Mouse (Mus musculus): ENCODE results near the gene Gbp10. TPM values are rescaled to one million over a fixed set of nuclear protein-coding genes. Genes with fewer than 3 reads are reported as not detected.
"Not testable (repeated sequence)": the region's sequence is repeated elsewhere in the genome, so short reads cannot be mapped to it uniquely, and the experiment has no call there.

Gbp10 gene
- not detected for total RNA-seq (2021)
- long read RNA-seq, experiment 1, partial matches to known transcripts, result 0 of 1 reads
- long read RNA-seq, experiment 1, other reads (novel, unspliced or antisense), result 0 of 1 reads
- long read RNA-seq, experiment 2, result 0 reads

GRCm38 (mm10) chr5:105239483-105240047 lies at the start of gene Gbp10:
Gbp10 (minus strand) TSS chr5:105239533.
- intact Hi-C loops (cut with DNase I), result not testable (repeated sequence)
- peak in 1 of 2 experiments; percentile 1 for DNase-seq (ENCODE audit: low spot score in 2 of 2)

GRCm38 (mm10) chr5:105260673-105261072 lies 21.3 kb upstream of the Gbp10 start:
- intact Hi-C loops (cut with DNase I), result loop anchor here (10.0 kb wide), 1 partner anchor 56 kb away; no protein-coding TSS in a partner anchor

GRCm38 (mm10) chr5:105252491-105252890 lies 13.2 kb upstream of the Gbp10 start:
- DNase-seq (ENCODE audit: low spot score in 2 of 2), result no peak
- intact Hi-C loops (cut with DNase I), result no loop called here

More at GRCm38 (mm10) chr5:105260673-105261072, 21.3 kb upstream of the Gbp10 start:
- DNase-seq (ENCODE audit: low spot score in 2 of 2), result not testable (repeated sequence)

- DNase-seq (ENCODE audit: low spot score in 2 of 2); intact Hi-C loops (cut with DNase I): not testable (repeated sequence)
These were observed 5.4 kb upstream of the Gbp10 start for GRCm38 (mm10) chr5:105244741-105245140.

- peak in 1 of 2 experiments; percentile 1 for DNase-seq (ENCODE audit: low spot score in 2 of 2)
- intact Hi-C loops (cut with DNase I), result not testable (repeated sequence)
These were observed 1.6 kb upstream of the Gbp10 start for GRCm38 (mm10) chr5:105240982-105241381.

- DNase-seq (ENCODE audit: low spot score in 2 of 2); intact Hi-C loops (cut with DNase I): not testable (repeated sequence)
These were observed 931 bp downstream of the Gbp10 start for GRCm38 (mm10) chr5:105238402-105238801.

GRCm38 (mm10) chr5:105236040-105236439 lies 3.3 kb downstream of the Gbp10 start:
- DNase-seq (ENCODE audit: low spot score in 2 of 2); intact Hi-C loops (cut with DNase I): not testable (repeated sequence)

- not testable (repeated sequence) for DNase-seq (ENCODE audit: low spot score in 2 of 2)
- intact Hi-C loops (cut with DNase I), result loop anchor here (10.0 kb wide), 1 partner anchor 56 kb away; no protein-coding TSS in a partner anchor
These were observed 30.4 kb downstream of the Gbp10 start for GRCm38 (mm10) chr5:105208957-105209356.

GRCm38 (mm10) chr5:105200791-105201355 lies 38.5 kb downstream of the Gbp10 start:
- not testable (repeated sequence) for DNase-seq (ENCODE audit: low spot score in 2 of 2)
- intact Hi-C loops (cut with DNase I), result loop anchor here (10.0 kb wide), 1 partner anchor 64 kb away; no protein-coding TSS in a partner anchor

GRCm38 (mm10) chr5:105199149-105199548 lies 40.2 kb downstream of the Gbp10 start:
- DNase-seq (ENCODE audit: low spot score in 2 of 2); intact Hi-C loops (cut with DNase I): not testable (repeated sequence)

GRCm38 (mm10) chr5:105197915-105198560 lies 41.3 kb downstream of the Gbp10 start:
- DNase-seq (ENCODE audit: low spot score in 2 of 2); intact Hi-C loops (cut with DNase I): not testable (repeated sequence)

GRCm38 (mm10) chr5:105196308-105196707 lies 43.0 kb downstream of the Gbp10 start:
- not testable (repeated sequence) for DNase-seq (ENCODE audit: low spot score in 2 of 2)

GRCm38 (mm10) chr5:105192536-105192935 lies 46.8 kb downstream of the Gbp10 start:
- intact Hi-C loops (cut with DNase I); DNase-seq (ENCODE audit: low spot score in 2 of 2): not testable (repeated sequence)

More at GRCm38 (mm10) chr5:105196308-105196707, 43.0 kb downstream of the Gbp10 start:
- intact Hi-C loops (cut with DNase I), result not testable (repeated sequence)

GRCm38 (mm10) chr5:105181446-105181845 lies 57.9 kb downstream of the Gbp10 start:
- DNase-seq (ENCODE audit: low spot score in 2 of 2), result no peak
- intact Hi-C loops (cut with DNase I), result no loop called here

Other genes starting within 250 kb of the Gbp10 start
- 1 to 10 TPM; 2.1 TPM for gene Gbp9, start 100.0 kb downstream of the Gbp10 start, total RNA-seq (2021)
- gene Gbp8, start 100.0 kb downstream of the Gbp10 start, total RNA-seq (2021), result under 1 TPM in 1 of 2 experiments, not detected in 1; 0.24 TPM
- under 1 TPM; 0.68 TPM for gene Gbp4, start 99.9 kb downstream of the Gbp10 start, total RNA-seq (2021)
- gene Gm43302, start 54.2 kb upstream of the Gbp10 start, total RNA-seq (2021), result not detected
- gene Gbp6, start 54.2 kb upstream of the Gbp10 start, total RNA-seq (2021), result under 1 TPM; 0.64 to 0.93 TPM
- 100 to 1,000 TPM; 121 to 132 TPM for gene Lrrc8b, start 176.2 kb upstream of the Gbp10 start, total RNA-seq (2021)